Mouse (Mus musculus): ENCODE data around the gene Phactr1. TPM values are rescaled to one million over a fixed set of nuclear protein-coding genes. Genes with fewer than 3 reads are reported as not detected.

Gene Phactr1
- polyA plus RNA-seq, 1 experiment from 2014 or later = 15.1 TPM

DNA sequence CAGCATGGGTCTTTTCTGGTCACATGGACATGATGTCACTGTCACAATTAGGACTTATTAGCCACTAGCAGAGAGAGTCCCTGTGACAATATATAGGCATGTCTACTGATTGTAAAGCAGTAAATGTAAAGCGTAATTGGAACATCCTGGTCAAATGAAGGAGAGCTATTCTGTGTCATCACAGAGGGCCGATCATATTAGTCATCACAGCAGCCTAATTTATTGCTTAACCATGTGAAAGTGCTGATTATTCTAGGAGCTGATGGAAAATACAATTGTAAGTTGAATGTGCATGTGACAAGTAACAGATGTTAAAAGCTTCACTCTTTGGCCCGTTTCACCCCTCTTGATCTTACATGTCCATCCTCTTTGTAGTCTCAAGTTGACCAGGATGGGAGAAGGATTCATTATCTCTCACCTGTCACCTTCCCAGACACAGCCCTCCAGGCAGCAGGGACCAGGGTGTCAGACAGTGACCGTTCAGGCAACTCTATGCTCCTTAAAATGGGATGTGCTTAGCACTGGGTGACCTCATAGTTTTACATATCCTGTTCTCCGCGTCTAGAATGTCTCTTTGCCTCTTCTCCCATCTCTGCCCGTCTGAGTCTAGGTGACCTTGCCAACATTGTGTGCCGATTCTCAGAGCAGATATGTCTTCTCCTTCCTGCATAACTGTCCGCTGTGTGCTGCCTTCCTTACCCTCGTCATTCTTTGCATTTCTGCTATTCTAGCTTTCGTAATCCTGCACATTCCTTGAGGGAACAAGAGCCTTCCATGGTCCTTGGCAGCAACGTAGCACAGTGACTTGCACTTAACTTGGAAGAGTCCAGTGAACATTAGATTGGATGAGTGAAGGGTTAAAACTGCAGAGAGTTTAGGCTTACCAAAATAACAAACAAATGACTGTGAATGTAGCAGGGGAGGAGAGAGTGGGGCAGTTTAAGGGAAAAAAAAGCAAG, 209.4 kb downstream of the Phactr1 start:
- Histone ChIP-seq H3K36me3 (no peaks in the 10 kb centered on the region), H3K27me3 (ENCODE audit: insufficient read depth, poor library complexity, severe bottlenecking) (no peaks in the 10 kb centered on the region), H3K27ac (no peak overlapping the region), H3K4me1 (replicated peaks) (0 out of 2 replicates have a peak, but pooled peaks cover 2% of the 10 kb centered on the region), H3K4me3 (no peak overlapping the region), H3K9me3 (no peaks in the 10 kb centered on the region)
- 80% methylated on average over 12 of the region's 12 CpGs for WGBS
- no peak for DNase-seq (ENCODE audit: low spot score)

DNA sequence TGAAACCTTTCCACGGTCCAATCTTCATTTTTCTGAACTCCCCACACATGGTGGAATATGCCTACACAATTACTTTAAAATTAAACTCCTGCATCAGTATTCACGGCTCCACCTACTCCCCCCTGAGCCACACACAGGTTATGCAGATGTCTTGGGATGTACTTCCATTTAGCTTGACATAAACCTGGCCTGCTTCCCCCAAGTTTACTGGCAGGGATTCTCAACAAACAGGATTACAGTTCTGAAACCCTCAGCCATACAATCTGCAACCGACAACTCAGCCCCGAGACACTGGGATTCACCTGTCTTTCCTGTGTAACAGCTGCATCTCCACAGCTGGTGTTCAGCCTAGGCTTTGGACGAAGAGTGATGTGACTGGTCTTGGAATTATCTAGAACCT, 210.2 kb downstream of the Phactr1 start:
- H3K27me3 ChIP-seq (ENCODE audit: insufficient read depth, poor library complexity, severe bottlenecking) = no peaks in the 10 kb centered on the region
- no peaks in the 10 kb centered on the region for H3K36me3 ChIP-seq
- 0 out of 2 replicates have a peak, but pooled peaks cover 2% of the 10 kb centered on the region for H3K4me1 ChIP-seq (replicated peaks)
- no peak for DNase-seq (ENCODE audit: low spot score)
- WGBS = 83% methylated on average over 5 of the region's 5 CpGs
- no peaks in the 10 kb centered on the region for H3K9me3 ChIP-seq
- H3K27ac ChIP-seq = no peak overlapping the region
- no peak overlapping the region for H3K4me3 ChIP-seq

DNA sequence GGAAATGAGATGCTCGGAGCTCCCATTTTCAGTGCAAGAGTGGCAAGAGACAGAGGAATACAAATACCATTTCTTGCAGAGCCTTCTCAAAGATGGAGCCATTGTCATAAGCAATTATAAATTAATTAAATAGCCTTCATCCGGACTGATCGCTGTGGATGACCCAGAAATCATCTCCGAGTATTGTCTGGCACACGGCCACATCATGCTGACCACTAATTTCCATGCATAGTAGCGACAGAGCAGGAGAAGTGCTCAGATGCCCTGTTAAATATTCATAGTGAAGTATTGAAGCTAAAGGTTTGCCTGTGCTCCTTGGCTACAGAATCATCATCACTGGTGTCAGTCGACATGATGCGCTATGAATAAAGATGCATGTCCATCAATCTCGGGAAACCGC, 213.6 kb downstream of the Phactr1 start:
- no peak for DNase-seq (ENCODE audit: low spot score)
- no peaks in the 10 kb centered on the region for H3K27me3 ChIP-seq (ENCODE audit: insufficient read depth, poor library complexity, severe bottlenecking)
- 90% methylated on average over 10 of the region's 10 CpGs for WGBS
- H3K4me1 ChIP-seq (replicated peaks) = 0 out of 2 replicates have a peak, but pooled peaks cover 2% of the 10 kb centered on the region
- no peaks in the 10 kb centered on the region for H3K9me3 ChIP-seq
- no peaks in the 10 kb centered on the region for H3K36me3 ChIP-seq
- H3K4me3 ChIP-seq = no peak overlapping the region
- H3K27ac ChIP-seq = no peak overlapping the region

DNA sequence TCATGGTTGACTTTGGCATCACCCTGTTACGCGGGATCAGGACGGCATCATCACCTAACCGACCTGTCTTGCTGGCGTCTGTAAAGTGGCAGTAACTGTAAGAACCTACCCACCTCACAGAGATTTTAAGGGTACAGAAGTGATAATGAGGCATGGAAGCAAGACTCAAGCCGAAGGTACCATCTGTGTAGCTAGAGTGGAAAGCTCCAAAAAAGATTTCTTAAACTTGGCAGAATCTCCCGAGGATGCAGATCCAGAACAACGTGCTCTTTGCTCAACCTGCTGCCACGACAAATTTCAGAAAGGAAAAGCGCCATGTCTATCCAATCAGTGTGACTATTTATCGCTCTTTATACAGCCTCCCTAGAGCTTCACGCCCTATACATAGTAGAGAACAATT, 214.2 kb downstream of the Phactr1 start:
- H3K4me3 ChIP-seq = no peak overlapping the region
- H3K27me3 ChIP-seq (ENCODE audit: insufficient read depth, poor library complexity, severe bottlenecking) = no peaks in the 10 kb centered on the region
- no peaks in the 10 kb centered on the region for H3K36me3 ChIP-seq
- no peaks in the 10 kb centered on the region for H3K9me3 ChIP-seq
- no peak for DNase-seq (ENCODE audit: low spot score)
- 94% methylated on average over 12 of the region's 12 CpGs for WGBS
- 0 out of 2 replicates have a peak, but pooled peaks cover 2% of the 10 kb centered on the region for H3K4me1 ChIP-seq (replicated peaks)
- H3K27ac ChIP-seq = no peak overlapping the region

DNA sequence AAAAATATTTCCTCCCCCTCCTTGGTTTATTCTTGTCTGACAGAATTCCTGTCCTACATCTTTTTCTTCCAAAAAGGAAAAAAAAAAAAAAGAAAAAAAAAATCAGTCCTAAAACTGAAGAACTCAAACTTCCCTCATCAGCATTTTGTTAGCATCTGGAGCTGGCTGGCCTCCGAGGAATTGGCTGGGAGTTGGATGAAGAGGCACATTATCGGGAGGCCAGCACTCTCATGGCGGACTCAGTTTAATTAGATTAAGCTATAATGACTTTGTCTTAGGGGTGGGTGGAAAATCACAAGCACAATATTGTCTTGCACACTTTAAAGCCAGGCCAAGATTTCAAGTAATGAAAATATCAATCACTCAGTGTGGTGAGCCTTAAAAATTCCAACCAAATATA, 215.6 kb downstream of the Phactr1 start:
- H3K4me1 ChIP-seq (replicated peaks) = no peaks in the 10 kb centered on the region
- 80% methylated on average over 3 of the region's 3 CpGs for whole genome bisulfite sequencing

DNA sequence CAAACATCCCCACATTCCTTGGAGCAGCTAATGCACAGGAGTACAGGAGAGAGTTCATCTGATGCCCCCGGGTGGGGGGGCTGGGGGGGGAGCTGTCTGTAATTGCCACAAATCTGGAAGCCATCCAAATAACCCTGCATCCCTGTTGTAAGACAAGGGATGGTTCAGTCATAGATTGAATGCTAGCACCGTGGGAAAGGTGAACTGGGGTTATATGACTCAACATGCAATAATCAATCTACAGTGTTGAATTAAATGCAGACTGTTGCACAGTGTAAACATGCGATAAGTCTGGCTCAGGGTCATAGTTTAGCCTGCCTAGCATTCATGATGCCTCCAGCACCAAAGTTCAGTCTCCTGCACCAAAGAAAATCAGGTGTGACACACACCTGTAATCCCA, 219.2 kb downstream of the Phactr1 start:
- Histone ChIP-seq H3K4me1 (replicated peaks) (peaks cover 9% of the 10 kb centered on the region), H3K27me3 (ENCODE audit: insufficient read depth, poor library complexity, severe bottlenecking) (no peaks in the 10 kb centered on the region), H3K4me3 (no peak overlapping the region), H3K36me3 (no peaks in the 10 kb centered on the region), H3K27ac (no peak overlapping the region), H3K9me3 (no peaks in the 10 kb centered on the region)
- no peak for DNase-seq (ENCODE audit: low spot score)
- WGBS = 85% methylated on average over 3 of the region's 3 CpGs

More for the DNA sequence above, 215.6 kb downstream of the Phactr1 start:
- Histone ChIP-seq H3K27ac (no peak overlapping the region), H3K4me3 (no peak overlapping the region), H3K9me3 (no peaks in the 10 kb centered on the region), H3K27me3 (ENCODE audit: insufficient read depth, poor library complexity, severe bottlenecking) (no peaks in the 10 kb centered on the region), H3K36me3 (no peaks in the 10 kb centered on the region)
- no peak for DNase-seq (ENCODE audit: low spot score)

DNA sequence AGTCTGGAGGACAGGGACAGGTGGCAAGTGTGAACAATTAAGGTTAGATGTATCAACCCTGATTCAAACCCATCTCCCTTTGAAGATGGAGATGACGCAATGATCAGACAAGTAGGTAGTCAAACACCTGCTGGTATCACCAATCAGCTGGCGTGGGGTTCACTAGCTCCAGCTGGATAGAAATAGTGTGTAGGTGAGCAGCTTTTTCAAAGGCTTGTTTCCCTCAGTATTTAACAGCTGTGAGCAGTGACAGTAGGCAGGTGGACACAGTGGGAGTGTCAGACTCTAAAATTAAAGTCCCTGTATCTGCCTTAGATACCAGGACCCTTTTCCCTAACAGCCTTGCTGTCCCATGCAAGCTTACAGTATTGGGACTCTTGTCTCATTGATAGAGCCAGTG, 221.4 kb downstream of the Phactr1 start:
- WGBS = 88% methylated on average over 2 of the region's 2 CpGs
- H3K9me3 ChIP-seq = no peaks in the 10 kb centered on the region
- H3K4me3 ChIP-seq = no peak overlapping the region
- no peak for DNase-seq (ENCODE audit: low spot score)
- no peak overlapping the region for H3K27ac ChIP-seq
- H3K36me3 ChIP-seq = no peaks in the 10 kb centered on the region
- H3K4me1 ChIP-seq (replicated peaks) = peaks cover 16% of the 10 kb centered on the region
- H3K27me3 ChIP-seq (ENCODE audit: insufficient read depth, poor library complexity, severe bottlenecking) = no peaks in the 10 kb centered on the region

DNA sequence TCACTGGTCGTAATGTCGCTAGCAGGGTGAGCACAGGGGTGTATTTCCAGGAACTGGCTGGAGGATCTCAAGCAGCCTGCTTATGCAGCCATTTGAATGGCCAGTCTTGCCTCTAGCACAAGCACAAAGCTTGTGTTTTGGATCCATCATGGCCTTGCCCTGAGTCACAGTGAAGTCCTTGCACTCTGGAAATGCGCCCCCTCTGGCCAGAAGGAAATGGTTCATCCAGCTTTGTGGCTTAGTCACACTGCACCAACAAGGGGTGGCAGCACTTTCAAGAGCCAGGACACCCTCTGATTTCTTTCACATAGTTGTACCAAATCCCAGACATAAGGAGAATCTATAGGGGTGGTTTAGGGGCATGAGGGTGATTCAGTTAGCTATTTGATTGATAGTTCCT, 222.4 kb downstream of the Phactr1 start:
- no peaks in the 10 kb centered on the region for H3K27me3 ChIP-seq (ENCODE audit: insufficient read depth, poor library complexity, severe bottlenecking)
- H3K36me3 ChIP-seq = no peaks in the 10 kb centered on the region
- H3K4me1 ChIP-seq (replicated peaks) = peaks cover 16% of the 10 kb centered on the region
- no peak for DNase-seq (ENCODE audit: low spot score)
- H3K9me3 ChIP-seq = no peaks in the 10 kb centered on the region
- WGBS = 86% methylated on average over 3 of the region's 3 CpGs
- no peak overlapping the region for H3K4me3 ChIP-seq
- H3K27ac ChIP-seq = no peak overlapping the region

DNA sequence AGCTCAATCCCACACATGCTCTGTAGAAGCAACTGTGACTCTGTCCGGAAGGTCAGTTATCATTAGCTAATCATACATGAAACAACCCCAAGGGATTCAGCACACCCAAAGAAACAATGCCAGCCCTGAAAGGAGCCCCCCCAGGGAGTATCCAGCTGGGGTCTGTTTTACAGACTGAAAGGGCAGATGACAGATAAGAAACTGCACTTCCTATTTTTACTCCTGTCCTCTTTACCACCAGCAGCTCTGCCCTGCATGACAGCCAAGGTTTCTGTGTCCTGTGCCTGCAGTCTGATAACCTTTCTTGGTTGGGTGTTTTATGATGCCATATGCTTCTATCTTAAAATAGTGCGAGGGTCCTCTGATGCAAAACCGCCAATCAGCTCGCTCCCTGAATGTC, 225.4 kb downstream of the Phactr1 start:
- WGBS = 73% methylated on average over 4 of the region's 4 CpGs

DNA sequence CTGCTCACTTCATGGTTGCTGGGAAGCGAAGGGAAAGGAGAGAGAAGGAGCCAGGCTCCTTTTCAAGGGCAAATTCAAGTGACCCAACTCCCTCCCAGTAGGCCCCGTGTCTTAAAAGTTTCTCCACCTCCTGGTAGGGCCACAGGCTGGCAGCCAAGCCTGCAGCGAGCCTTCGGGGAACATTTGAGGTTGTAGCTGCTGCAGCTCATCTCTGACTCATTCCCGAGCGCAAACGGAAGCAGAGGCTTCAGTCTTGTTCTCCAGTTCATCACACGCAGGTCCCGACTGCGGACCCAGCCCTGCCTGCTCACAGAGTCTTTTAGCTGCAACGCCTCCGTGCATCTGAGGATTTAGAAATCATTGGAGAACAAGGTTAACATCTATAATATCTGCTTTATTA, 226.6 kb downstream of the Phactr1 start:
- Histone ChIP-seq H3K36me3 (no peaks in the 10 kb centered on the region), H3K4me1 (replicated peaks) (peaks cover 16% of the 10 kb centered on the region), H3K4me3 (no peak overlapping the region), H3K27ac (no peak overlapping the region), H3K9me3 (no peaks in the 10 kb centered on the region), H3K27me3 (ENCODE audit: insufficient read depth, poor library complexity, severe bottlenecking) (no peaks in the 10 kb centered on the region)
- 88% methylated on average over 12 of the region's 12 CpGs for WGBS
- no peak for DNase-seq (ENCODE audit: low spot score)

More for the DNA sequence above, 225.4 kb downstream of the Phactr1 start:
- no peaks in the 10 kb centered on the region for H3K9me3 ChIP-seq
- peaks cover 16% of the 10 kb centered on the region for H3K4me1 ChIP-seq (replicated peaks)
- H3K27me3 ChIP-seq (ENCODE audit: insufficient read depth, poor library complexity, severe bottlenecking) = no peaks in the 10 kb centered on the region
- no peak overlapping the region for H3K4me3 ChIP-seq
- no peak for DNase-seq (ENCODE audit: low spot score)
- H3K36me3 ChIP-seq = no peaks in the 10 kb centered on the region
- H3K27ac ChIP-seq = no peak overlapping the region

DNA sequence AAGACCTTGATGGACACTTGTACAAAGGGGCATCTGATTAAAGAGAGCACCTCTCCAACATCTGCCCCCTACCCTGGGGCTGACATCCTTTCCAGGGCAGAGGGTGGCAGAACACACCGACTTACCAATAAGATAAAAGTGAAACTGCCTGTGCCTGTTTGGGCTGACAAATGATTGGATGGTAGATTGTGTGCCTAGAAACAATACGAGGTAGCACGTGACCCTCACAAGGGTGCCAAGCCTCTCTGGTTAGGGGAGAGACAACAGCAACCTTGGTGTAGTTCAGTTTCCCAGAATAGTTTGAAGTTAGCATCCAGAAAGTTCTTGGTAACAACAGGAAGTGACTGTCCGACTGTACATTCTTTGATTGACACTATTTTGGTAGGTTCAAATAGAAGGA, 234.7 kb downstream of the Phactr1 start:
- Histone ChIP-seq H3K4me1 (replicated peaks) (peaks cover 21% of the 10 kb centered on the region), H3K4me3 (no peak overlapping the region), H3K27me3 (ENCODE audit: insufficient read depth, poor library complexity, severe bottlenecking) (peaks cover 39% of the 10 kb centered on the region), H3K27ac (no peak overlapping the region), H3K36me3 (no peaks in the 10 kb centered on the region), H3K9me3 (no peaks in the 10 kb centered on the region)
- no peak for DNase-seq (ENCODE audit: low spot score)
- WGBS = 65% methylated on average over 4 of the region's 4 CpGs

DNA sequence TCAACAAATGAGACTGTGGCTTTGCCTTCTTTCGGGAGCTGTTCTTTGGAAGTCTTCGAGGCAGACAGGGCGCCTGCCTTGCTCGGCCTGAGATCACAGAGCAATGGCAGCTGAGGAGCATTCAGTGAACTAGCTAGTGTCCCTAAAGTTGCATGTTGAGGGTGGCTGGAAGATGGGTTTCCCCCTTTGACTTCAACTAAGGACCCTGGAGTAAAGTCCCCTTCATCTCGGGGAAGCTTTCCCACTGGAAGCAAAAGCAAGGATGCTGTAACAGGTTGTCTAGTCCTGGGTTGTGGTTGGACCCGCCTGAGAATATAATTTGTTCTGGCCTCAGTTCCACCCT, 235.4 kb downstream of the Phactr1 start:
- H3K9me3 ChIP-seq = no peaks in the 10 kb centered on the region
- 10% methylated on average over 6 of the region's 6 CpGs for WGBS
- no peaks in the 10 kb centered on the region for H3K36me3 ChIP-seq
- H3K4me1 ChIP-seq (replicated peaks) = peaks cover 21% of the 10 kb centered on the region
- peaks cover 39% of the 10 kb centered on the region for H3K27me3 ChIP-seq (ENCODE audit: insufficient read depth, poor library complexity, severe bottlenecking)
- no peak for DNase-seq (ENCODE audit: low spot score)
- H3K4me3 ChIP-seq = peak overlapping the region; percentile 81
- H3K27ac ChIP-seq = peak overlapping the region; percentile 72

DNA sequence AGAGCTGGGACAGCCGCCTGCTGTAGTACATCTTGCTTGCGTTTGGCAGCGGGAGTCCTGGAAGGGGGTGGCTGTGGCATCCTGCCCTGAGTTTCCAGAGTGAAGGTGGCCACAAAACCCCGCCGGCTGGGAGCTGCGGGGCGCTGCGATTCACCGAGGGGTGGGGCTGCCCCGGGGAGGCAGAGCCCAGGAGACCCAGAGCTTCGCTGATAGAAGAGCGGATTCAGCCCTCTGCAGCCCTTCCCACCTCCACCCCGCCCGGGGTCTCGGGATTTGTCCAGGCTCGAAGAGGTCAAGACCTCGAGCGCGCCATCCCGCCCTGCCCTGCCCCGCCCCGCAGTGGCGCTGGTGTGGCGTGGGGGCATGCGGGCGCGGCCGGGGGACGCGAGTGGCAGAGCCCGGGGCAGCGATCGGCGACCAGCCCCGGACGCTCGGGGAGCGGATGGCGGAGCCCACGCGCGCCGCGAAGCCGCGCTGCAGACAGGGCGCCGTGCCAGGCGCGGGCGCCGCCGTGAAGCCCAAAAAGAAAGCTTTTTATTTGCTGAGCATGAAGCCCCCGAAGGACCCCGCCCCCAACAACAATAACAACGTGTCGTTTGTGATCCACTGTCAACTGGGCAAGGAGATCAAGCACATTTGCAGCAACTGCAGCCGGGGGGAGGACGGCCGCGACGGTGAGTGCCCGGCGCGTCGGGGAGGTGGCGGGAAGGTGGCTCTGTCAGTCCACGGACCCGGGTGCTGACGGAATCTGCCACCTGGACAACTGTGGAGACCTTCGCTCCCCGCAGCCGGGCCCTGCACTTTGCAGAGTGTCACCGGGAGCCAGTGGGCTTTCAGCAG, 236.0 kb downstream of the Phactr1 start:
- peak; percentile 61 for DNase-seq (ENCODE audit: low spot score)
- peaks cover 21% of the 10 kb centered on the region for H3K4me1 ChIP-seq (replicated peaks)
- under 1% methylated on average over 74 of the region's 74 CpGs for WGBS
- H3K27me3 ChIP-seq (ENCODE audit: insufficient read depth, poor library complexity, severe bottlenecking) = peaks cover 39% of the 10 kb centered on the region
- H3K27ac ChIP-seq = peak overlapping the region; percentile 72
- peak overlapping the region; percentile 81 for H3K4me3 ChIP-seq
- no peaks in the 10 kb centered on the region for H3K36me3 ChIP-seq
- H3K9me3 ChIP-seq = no peaks in the 10 kb centered on the region

Measured in hindbrain, embryonic 10.5 days (tissue).